Mouse (Mus musculus) MEL (cell line): ENCODE measurements around the gene Dbnl. TPM values are rescaled to one million over a fixed set of nuclear protein-coding genes. Genes with fewer than 3 reads are reported as not detected.

Source experiments
- DNase-seq: peaks from one replicate; pipeline ENCODE4 v3.0.0; 2011; ENCODE audit warnings: low read depth, low spot score
- H3K27ac ChIP-seq: 2 replicates; pipeline ENCODE4 v1.5.1; 2012; ENCODE audit warnings: low read depth, mild to moderate bottlenecking, control low read depth, low read length, moderate library complexity; ENCODE audit not compliant: control insufficient read depth
- H3K27me3 ChIP-seq, 2 experiments: fragments of 150-350 bp in 1 of 2; sonication (generic) in 1 of 2; 2 replicates each; pipeline ENCODE4 v1.6.1; 2012; ENCODE audit warnings: low read length in 2 of 2, mild to moderate bottlenecking in 2 of 2, improper control_type of control experiment in 1 of 2, moderate library complexity in 1 of 2; ENCODE audit not compliant: insufficient read depth in 2 of 2, control insufficient read depth in 1 of 2
- H3K36me3 ChIP-seq, 2 experiments: 2 replicates each; pipeline ENCODE4 v1.6.1; 2012 to 2014; ENCODE audit warnings: low read length in 2 of 2, improper control_type of control experiment in 1 of 2, inconsistent platforms in 1 of 2, mild to moderate bottlenecking in 1 of 2; ENCODE audit not compliant: insufficient read depth in 2 of 2, control insufficient read depth in 1 of 2
- H3K4me1 ChIP-seq, 2 experiments: fragments of 150-350 bp in 1 of 2; sonication (generic) in 1 of 2; 2 replicates each; pipeline ENCODE4 v1.6.1; 2012; ENCODE audit warnings: low read length in 2 of 2, improper control_type of control experiment in 1 of 2, mild to moderate bottlenecking in 1 of 2; ENCODE audit not compliant: insufficient read depth in 2 of 2, control insufficient read depth in 1 of 2
- H3K4me3 ChIP-seq, 2 experiments: fragments of 150-350 bp in 1 of 2; sonication (generic) in 1 of 2; 2 replicates each; pipeline ENCODE4 v1.5.1; 2012; ENCODE audit warnings: low read depth in 2 of 2, low read length in 2 of 2, mild to moderate bottlenecking in 2 of 2, moderate library complexity in 2 of 2, control low read depth in 1 of 2, improper control_type of control experiment in 1 of 2; ENCODE audit not compliant: control insufficient read depth in 1 of 2, insufficient read depth in 1 of 2
- H3K79me2 ChIP-seq: 2 replicates; pipeline ENCODE4 v1.6.1; 2012; ENCODE audit warnings: mild to moderate bottlenecking, low read length, moderate library complexity; ENCODE audit not compliant: control insufficient read depth, poor library complexity, insufficient read depth
- H3K9ac ChIP-seq: 2 replicates; pipeline ENCODE4 v1.6.1; 2012; ENCODE audit warnings: low read depth, mild to moderate bottlenecking, control low read depth, low read length, moderate library complexity; ENCODE audit not compliant: control insufficient read depth, poor library complexity, severe bottlenecking
- H3K9me3 ChIP-seq: fragments of 150-350 bp; sonication (generic); replicated peaks from 2 replicates; pipeline ENCODE4 v1.6.1; 2012; ENCODE audit warnings: mild to moderate bottlenecking, low read length, improper control_type of control experiment, moderate library complexity; ENCODE audit not compliant: insufficient read depth
- BHLHE40 ChIP-seq: IDR thresholded peaks from 2 replicates; pipeline ENCODE4 v1.6.1; 2012; ENCODE audit warnings: low read depth, mild to moderate bottlenecking, inconsistent platforms, low read length, improper control_type of control experiment, borderline replicate concordance
- CHD2 ChIP-seq: IDR thresholded peaks from 2 replicates; pipeline ENCODE4 v1.6.1; 2011; ENCODE audit warnings: low read length, improper control_type of control experiment
- CTCF ChIP-seq, 3 experiments: IDR thresholded peaks in 2 of 3; conservative IDR thresholded peaks in 1 of 3; 2 replicates each; pipeline ENCODE4 v1.5.1; 2011 to 2012; ENCODE audit warnings: low read length in 3 of 3, low read depth in 2 of 3, mild to moderate bottlenecking in 2 of 3, improper control_type of control experiment in 1 of 3, inconsistent platforms in 1 of 3, mixed read lengths in 1 of 3, moderate library complexity in 1 of 3; ENCODE audit not compliant: control insufficient read depth in 1 of 3, insufficient read depth in 1 of 3, poor library complexity in 1 of 3, severe bottlenecking in 1 of 3
- E2F4 ChIP-seq: IDR thresholded peaks from 2 replicates; pipeline ENCODE4 v1.6.1; 2011; ENCODE audit warnings: low read depth, low read length, improper control_type of control experiment, borderline replicate concordance
- EP300 ChIP-seq, 2 experiments: IDR thresholded peaks; 2 replicates each; pipeline ENCODE4 v1.6.1; 2011; ENCODE audit warnings: improper control_type of control experiment in 2 of 2, low read length in 2 of 2, low read depth in 1 of 2, mild to moderate bottlenecking in 1 of 2
- ETS1 ChIP-seq: IDR thresholded peaks from 2 replicates; pipeline ENCODE4 v1.6.1; 2012; ENCODE audit warnings: low read depth, mild to moderate bottlenecking, inconsistent platforms, low read length, improper control_type of control experiment, moderate library complexity
- GABPA ChIP-seq: IDR thresholded peaks from 2 replicates; pipeline ENCODE4 v1.6.1; 2012; ENCODE audit warnings: low read depth, mild to moderate bottlenecking, inconsistent platforms, low read length, improper control_type of control experiment, moderate library complexity
- HCFC1 ChIP-seq: IDR thresholded peaks from 2 replicates; pipeline ENCODE4 v1.6.1; 2012; ENCODE audit warnings: low read depth, mild to moderate bottlenecking, inconsistent platforms, low read length, improper control_type of control experiment, moderate library complexity
- JUND ChIP-seq: IDR thresholded peaks from 2 replicates; pipeline ENCODE4 v1.6.1; 2011; ENCODE audit warnings: low read depth, mild to moderate bottlenecking, improper control_type of control experiment, low read length
- KAT2A ChIP-seq: conservative IDR thresholded peaks from 2 replicates; pipeline ENCODE4 v1.6.1; 2012; ENCODE audit warnings: low read depth, low read length, improper control_type of control experiment, inconsistent platforms
- MAFK ChIP-seq: IDR thresholded peaks from 2 replicates; pipeline ENCODE4 v1.6.1; 2011; ENCODE audit warnings: low read depth, mild to moderate bottlenecking, low read length, improper control_type of control experiment, borderline replicate concordance
- MXI1 ChIP-seq: IDR thresholded peaks from 2 replicates; pipeline ENCODE4 v1.6.1; 2011; ENCODE audit warnings: mild to moderate bottlenecking, low read depth, low read length, improper control_type of control experiment
- MYC ChIP-seq: IDR thresholded peaks from 2 replicates; pipeline ENCODE4 v1.6.1; 2011; ENCODE audit warnings: low read depth, mild to moderate bottlenecking, low read length, improper control_type of control experiment, moderate library complexity
- NRF1 ChIP-seq: IDR thresholded peaks from 2 replicates; pipeline ENCODE4 v1.6.1; 2014; ENCODE audit warnings: low read depth, mild to moderate bottlenecking, inconsistent platforms, low read length, improper control_type of control experiment, moderate library complexity; ENCODE audit not compliant: poor library complexity, insufficient read depth, severe bottlenecking
- POLR2A ChIP-seq, 2 experiments: IDR thresholded peaks; 2 replicates each; pipeline ENCODE4 v1.6.1; 2011 to 2012; ENCODE audit warnings: low read length in 2 of 2, mild to moderate bottlenecking in 2 of 2, control low read depth in 1 of 2, improper control_type of control experiment in 1 of 2, low read depth in 1 of 2, moderate library complexity in 1 of 2; ENCODE audit not compliant: control insufficient read depth in 1 of 2, insufficient read depth in 1 of 2, poor library complexity in 1 of 2
- RAD21 ChIP-seq: IDR thresholded peaks from 2 replicates; pipeline ENCODE4 v1.6.1; 2011; ENCODE audit warnings: mild to moderate bottlenecking, low read depth, low read length, improper control_type of control experiment
- RCOR1 ChIP-seq: IDR thresholded peaks from 2 replicates; pipeline ENCODE4 v1.6.1; 2012; ENCODE audit warnings: low read depth, mild to moderate bottlenecking, inconsistent platforms, low read length, improper control_type of control experiment
- SIN3A ChIP-seq: IDR thresholded peaks from 2 replicates; pipeline ENCODE4 v1.6.1; 2012; ENCODE audit warnings: low read length, improper control_type of control experiment, inconsistent platforms
- TAL1 ChIP-seq: IDR thresholded peaks from 2 replicates; pipeline ENCODE4 v1.6.1; 2012; ENCODE audit warnings: mild to moderate bottlenecking, inconsistent platforms, low read length, moderate library complexity, mixed read lengths
- TBP ChIP-seq: IDR thresholded peaks from 2 replicates; pipeline ENCODE4 v1.8.0; 2011; ENCODE audit warnings: low read depth, low read length, improper control_type of control experiment
- UBTF ChIP-seq: IDR thresholded peaks from 2 replicates; pipeline ENCODE4 v1.6.1; 2012; ENCODE audit warnings: low read depth, mild to moderate bottlenecking, inconsistent platforms, low read length, improper control_type of control experiment, moderate library complexity, borderline replicate concordance; ENCODE audit not compliant: insufficient read depth
- USF1 ChIP-seq: IDR thresholded peaks from 2 replicates; pipeline ENCODE4 v1.6.1; 2014; ENCODE audit warnings: low read depth, mild to moderate bottlenecking, inconsistent platforms, low read length, improper control_type of control experiment, moderate library complexity
- ZKSCAN1 ChIP-seq: IDR thresholded peaks from 2 replicates; pipeline ENCODE4 v1.6.1; 2012; ENCODE audit warnings: low read depth, mild to moderate bottlenecking, inconsistent platforms, low read length, improper control_type of control experiment, moderate library complexity
- ZMIZ1 ChIP-seq: IDR thresholded peaks from 2 replicates; pipeline ENCODE4 v1.6.1; 2012; ENCODE audit warnings: low read depth, mild to moderate bottlenecking, inconsistent platforms, low read length, improper control_type of control experiment, moderate library complexity
- ZNF384 ChIP-seq: IDR thresholded peaks from 2 replicates; pipeline ENCODE4 v1.6.1; 2012; ENCODE audit warnings: low read depth, mild to moderate bottlenecking, inconsistent platforms, low read length, improper control_type of control experiment
- polyA plus RNA-seq, 2 experiments: library from polyadenylated mRNA; stranded (reverse) in 1 of 2; unstranded in 1 of 2; fragments of >175 nt in 1 of 2; fragments of >200 nt in 1 of 2; gene quantifications; 2 replicates each; pipeline versions ENCODE4 v1.2.1 to v1.2.4; 2012; ENCODE audit warnings: low replicate concordance in 2 of 2, low read depth in 1 of 2; ENCODE audit not compliant: insufficient read length in 2 of 2, insufficient read depth in 1 of 2, missing spikeins in 1 of 2
- total RNA-seq: library from RNA; depleted of rRNA; stranded (reverse); fragments of 300-350 nt; gene quantifications from 2 replicates; pipeline ENCODE4 v1.2.3, GENCODE M21; 2012

Gene Dbnl
- total and polyA plus RNA-seq, 3 experiments, result 73.5 to 149 TPM; not detected in 1

GRCm38 (mm10) chr11:5834506-5834905, 46.2 kb downstream of the Dbnl start:
- no peak overlapping the region for H3K4me3 ChIP-seq
- H3K4me1 ChIP-seq, result peaks cover 9 to 12% of the 10 kb centered on the region in 2 experiments
- DNase-seq, result no peak
- peaks cover 5 to 11% of the 10 kb centered on the region in 2 experiments for H3K36me3 ChIP-seq
- no peaks in the 10 kb centered on the region for H3K9me3 ChIP-seq
- TF ChIP-seq RCOR1, result no peak
- no peak for TF ChIP-seq EP300 (IDR thresholded peaks at IDR 0.05; ENCODE audit: low read depth in 1 of 2, low read length in 2 of 2)
- no peak for TF ChIP-seq USF1
- TF ChIP-seq MAFK, result no peak
- no peak for TF ChIP-seq UBTF
- no peak for TF ChIP-seq GABPA
- TF ChIP-seq ZKSCAN1, result no peak
- TF ChIP-seq MYC, result no peak
- TF ChIP-seq JUND, result no peak
- no peak for TF ChIP-seq CTCF (IDR thresholded peaks at IDR 0.05 in 2 of 3, conservative IDR thresholded peaks at IDR 0.05 in 1 of 3; ENCODE audit: control insufficient read depth in 1 of 3, insufficient read depth in 1 of 3, low read depth in 2 of 3, low read length in 3 of 3, poor library complexity in 1 of 3, severe bottlenecking in 1 of 3)
- no peak for TF ChIP-seq TBP
- no peak for TF ChIP-seq ZNF384
- TF ChIP-seq E2F4, result no peak
- no peak for TF ChIP-seq RAD21
- no peak for TF ChIP-seq KAT2A
- peaks cover 2% of the 10 kb centered on the region; the same call in 1 of the 2 replicates for H3K79me2 ChIP-seq
- H3K27ac ChIP-seq, result no peak overlapping the region
- H3K27me3 ChIP-seq, result no peaks in the 10 kb centered on the region
- no peak overlapping the region for H3K9ac ChIP-seq

GRCm38 (mm10) chr11:5835057-5835456, 46.8 kb downstream of the Dbnl start:
- Histone ChIP-seq H3K4me1 (peaks cover 5 to 7% of the 10 kb centered on the region in 2 experiments; a peak in 3 of 4 replicates), H3K4me3 (no peak overlapping the region), H3K79me2 (peaks cover 2% of the 10 kb centered on the region; the same call in 1 of the 2 replicates), H3K9me3 (no peaks in the 10 kb centered on the region), H3K27ac (no peak overlapping the region), H3K36me3 (peaks cover 5 to 7% of the 10 kb centered on the region in 2 experiments), H3K27me3 (no peaks in the 10 kb centered on the region), H3K9ac (no peak overlapping the region)
- no peak for DNase-seq
- TF ChIP-seq SIN3A (no peak), ZMIZ1 (no peak), MXI1 (no peak), BHLHE40 (no peak), RAD21 (no peak), RCOR1 (no peak), E2F4 (no peak), EP300 (IDR thresholded peaks at IDR 0.05; ENCODE audit: low read depth in 1 of 2, low read length in 2 of 2) (no peak), NRF1 (no peak), POLR2A (IDR thresholded peaks at IDR 0.05; ENCODE audit: control insufficient read depth in 1 of 2, insufficient read depth in 1 of 2, low read depth in 1 of 2, low read length in 2 of 2, poor library complexity in 1 of 2) (no peak), HCFC1 (no peak), TAL1 (no peak), ZNF384 (no peak), CHD2 (no peak), ETS1 (no peak), UBTF (no peak)
